Mouse (Mus musculus): Measurements from ENCODE around the gene Prkg1. TPM values are rescaled to one million over a fixed set of nuclear protein-coding genes. Genes with fewer than 3 reads are reported as not detected.

Prkg1 gene
- polyA plus RNA-seq, 1 experiment, result 7.3 TPM

GRCm38 (mm10) chr19:31460188-31460587 lies 304.6 kb downstream of the Prkg1 start:
- DNase-seq, result no peak
- H3K27me3 ChIP-seq (ENCODE audit: control insufficient read depth, insufficient read depth, low read length), result no peaks in the 10 kb centered on the region
- no peaks in the 10 kb centered on the region for H3K4me1 ChIP-seq (ENCODE audit: control insufficient read depth, insufficient read depth, low read length)
- TF ChIP-seq POLR2A (IDR thresholded peaks at IDR 0.05; ENCODE audit: borderline replicate concordance, insufficient read depth, low read length) (no peak), CTCF (IDR thresholded peaks at IDR 0.05; ENCODE audit: borderline replicate concordance, insufficient read depth, low read depth, low read length) (no peak)
- H3K4me3 ChIP-seq (replicated peaks; ENCODE audit: insufficient read depth, low read depth, low read length), result no peak overlapping the region
- H3K27ac ChIP-seq (ENCODE audit: insufficient read depth, low read length), result no peak overlapping the region

- Histone ChIP-seq H3K4me3 (replicated peaks; ENCODE audit: insufficient read depth, low read depth, low read length) (no peak overlapping the region), H3K27ac (ENCODE audit: insufficient read depth, low read length) (no peak overlapping the region), H3K4me1 (ENCODE audit: control insufficient read depth, insufficient read depth, low read length) (no peaks in the 10 kb centered on the region), H3K27me3 (ENCODE audit: control insufficient read depth, insufficient read depth, low read length) (no peaks in the 10 kb centered on the region)
- no peak for DNase-seq
- no peak for TF ChIP-seq POLR2A (IDR thresholded peaks at IDR 0.05; ENCODE audit: borderline replicate concordance, insufficient read depth, low read length)
- TF ChIP-seq CTCF (IDR thresholded peaks at IDR 0.05; ENCODE audit: borderline replicate concordance, insufficient read depth, low read depth, low read length), result no peak
- WGBS, result 84% methylated on average over 1 of the region's 1 CpGs
These were observed 320.7 kb downstream of the Prkg1 start for GRCm38 (mm10) chr19:31444101-31444500.

- TF ChIP-seq POLR2A (IDR thresholded peaks at IDR 0.05; ENCODE audit: borderline replicate concordance, insufficient read depth, low read length) (no peak), CTCF (IDR thresholded peaks at IDR 0.05; ENCODE audit: borderline replicate concordance, insufficient read depth, low read depth, low read length) (no peak)
- H3K27ac ChIP-seq (ENCODE audit: insufficient read depth, low read length), result no peak overlapping the region
- H3K4me3 ChIP-seq (replicated peaks; ENCODE audit: insufficient read depth, low read depth, low read length), result no peak overlapping the region
- H3K4me1 ChIP-seq (ENCODE audit: control insufficient read depth, insufficient read depth, low read length), result no peaks in the 10 kb centered on the region
- 35% methylated on average over 3 of the region's 3 CpGs for WGBS
- no peaks in the 10 kb centered on the region for H3K27me3 ChIP-seq (ENCODE audit: control insufficient read depth, insufficient read depth, low read length)
- DNase-seq, result no peak
These were observed 322.5 kb downstream of the Prkg1 start for GRCm38 (mm10) chr19:31442311-31442710.

GRCm38 (mm10) chr19:31433446-31433845 lies 331.4 kb downstream of the Prkg1 start:
- no peak for DNase-seq
- Histone ChIP-seq H3K4me1 (ENCODE audit: control insufficient read depth, insufficient read depth, low read length) (no peaks in the 10 kb centered on the region), H3K4me3 (replicated peaks; ENCODE audit: insufficient read depth, low read depth, low read length) (no peak overlapping the region), H3K27ac (ENCODE audit: insufficient read depth, low read length) (no peak overlapping the region), H3K27me3 (ENCODE audit: control insufficient read depth, insufficient read depth, low read length) (no peaks in the 10 kb centered on the region)
- WGBS, result 96% methylated on average over 1 of the region's 1 CpGs
- TF ChIP-seq CTCF (IDR thresholded peaks at IDR 0.05; ENCODE audit: borderline replicate concordance, insufficient read depth, low read depth, low read length) (no peak), POLR2A (IDR thresholded peaks at IDR 0.05; ENCODE audit: borderline replicate concordance, insufficient read depth, low read length) (no peak)

GRCm38 (mm10) chr19:31431411-31431810 lies 333.4 kb downstream of the Prkg1 start:
- WGBS, result 66% methylated on average over 2 of the region's 2 CpGs
- no peak for DNase-seq
- Histone ChIP-seq H3K4me3 (replicated peaks; ENCODE audit: insufficient read depth, low read depth, low read length) (no peak overlapping the region), H3K4me1 (ENCODE audit: control insufficient read depth, insufficient read depth, low read length) (no peaks in the 10 kb centered on the region), H3K27me3 (ENCODE audit: control insufficient read depth, insufficient read depth, low read length) (no peaks in the 10 kb centered on the region), H3K27ac (ENCODE audit: insufficient read depth, low read length) (no peak overlapping the region)
- TF ChIP-seq POLR2A (IDR thresholded peaks at IDR 0.05; ENCODE audit: borderline replicate concordance, insufficient read depth, low read length), result no peak
- TF ChIP-seq CTCF (IDR thresholded peaks at IDR 0.05; ENCODE audit: borderline replicate concordance, insufficient read depth, low read depth, low read length), result no peak

- Histone ChIP-seq H3K4me1 (ENCODE audit: control insufficient read depth, insufficient read depth, low read length) (no peaks in the 10 kb centered on the region), H3K27ac (ENCODE audit: insufficient read depth, low read length) (no peak overlapping the region), H3K4me3 (replicated peaks; ENCODE audit: insufficient read depth, low read depth, low read length) (no peak overlapping the region), H3K27me3 (ENCODE audit: control insufficient read depth, insufficient read depth, low read length) (no peaks in the 10 kb centered on the region)
- no peak for DNase-seq
- TF ChIP-seq CTCF (IDR thresholded peaks at IDR 0.05; ENCODE audit: borderline replicate concordance, insufficient read depth, low read depth, low read length), result 0 out of 2 replicates have a peak, but pooled peaks have one; percentile 12
- TF ChIP-seq POLR2A (IDR thresholded peaks at IDR 0.05; ENCODE audit: borderline replicate concordance, insufficient read depth, low read length), result no peak
- WGBS, result 72% methylated on average over 5 of the region's 5 CpGs
These were observed 338.7 kb downstream of the Prkg1 start for GRCm38 (mm10) chr19:31426142-31426541.

- WGBS, result 28% methylated on average over 9 of the region's 9 CpGs
- Histone ChIP-seq H3K4me1 (ENCODE audit: control insufficient read depth, insufficient read depth, low read length) (no peaks in the 10 kb centered on the region), H3K27ac (ENCODE audit: insufficient read depth, low read length) (no peak overlapping the region), H3K27me3 (ENCODE audit: control insufficient read depth, insufficient read depth, low read length) (no peaks in the 10 kb centered on the region), H3K4me3 (replicated peaks; ENCODE audit: insufficient read depth, low read depth, low read length) (no peak overlapping the region)
- TF ChIP-seq CTCF (IDR thresholded peaks at IDR 0.05; ENCODE audit: borderline replicate concordance, insufficient read depth, low read depth, low read length) (no peak), POLR2A (IDR thresholded peaks at IDR 0.05; ENCODE audit: borderline replicate concordance, insufficient read depth, low read length) (no peak)
- no peak for DNase-seq
These were observed 339.6 kb downstream of the Prkg1 start for GRCm38 (mm10) chr19:31425199-31425598.

- Histone ChIP-seq H3K27me3 (ENCODE audit: control insufficient read depth, insufficient read depth, low read length) (no peaks in the 10 kb centered on the region), H3K4me3 (replicated peaks; ENCODE audit: insufficient read depth, low read depth, low read length) (no peak overlapping the region), H3K27ac (ENCODE audit: insufficient read depth, low read length) (no peak overlapping the region), H3K4me1 (ENCODE audit: control insufficient read depth, insufficient read depth, low read length) (no peaks in the 10 kb centered on the region)
- 86% methylated on average over 5 of the region's 5 CpGs for WGBS
- DNase-seq, result no peak
- TF ChIP-seq CTCF (IDR thresholded peaks at IDR 0.05; ENCODE audit: borderline replicate concordance, insufficient read depth, low read depth, low read length) (no peak), POLR2A (IDR thresholded peaks at IDR 0.05; ENCODE audit: borderline replicate concordance, insufficient read depth, low read length) (no peak)
These were observed 340.5 kb downstream of the Prkg1 start for GRCm38 (mm10) chr19:31424319-31424718.

Measured in cerebellum, adult 2 months (tissue).